Mouse (Mus musculus): Measurements from ENCODE around the gene Gtf2h3.
A peak's percentile ranks its signal among the peaks of the same experiment; 100 is the strongest.

GRCm38 (mm10) chr5:124628448-124629363, 49.8 kb downstream of the Gtf2h3 start, which contains the start of gene Atp6v0a2:
- TF ChIP-seq POLR2A (IDR thresholded peaks at IDR 0.05; ENCODE audit: insufficient read depth, low read depth, low read length) (peak; percentile 60; the same call in 1 of the 2 replicates), CTCF (IDR thresholded peaks at IDR 0.05; ENCODE audit: insufficient read depth, low read depth, low read length) (no peak)

All from olfactory bulb, adult 2 months (tissue).